Mouse (Mus musculus) megakaryocyte, embryonic 14.5 days (primary cell): ENCODE measurements around the gene Cyyr1.

Experiments
- FLI1 ChIP-seq: IDR thresholded peaks from 2 replicates; pipeline ENCODE4 v1.6.1; 2012; ENCODE audit warnings: low read length, inconsistent platforms, mixed read lengths
- GATA1 ChIP-seq: IDR thresholded peaks from 3 replicates; pipeline ENCODE4 v1.6.1; 2012; ENCODE audit warnings: mixed read lengths, low read length, inconsistent platforms, borderline replicate concordance

DNA sequence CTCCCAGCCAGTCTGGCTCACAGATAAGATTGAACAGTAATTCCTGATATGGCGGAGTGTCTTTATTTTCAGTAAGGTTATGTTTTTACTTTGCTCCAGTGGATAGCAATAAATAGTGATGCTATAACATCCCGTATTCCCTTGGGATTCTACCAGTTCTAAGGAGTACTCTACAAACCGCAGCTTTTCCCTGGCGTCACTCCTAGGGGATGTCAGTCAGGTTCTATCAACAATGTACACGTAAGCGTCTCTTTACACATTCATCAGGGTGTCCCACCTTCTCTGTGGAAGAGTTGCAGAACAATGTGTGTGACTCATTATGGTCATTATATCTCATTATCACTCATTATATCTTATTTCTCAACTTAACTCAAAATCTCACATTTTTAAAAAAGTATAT is 12.2 kb downstream of the Cyyr1 start:
- TF ChIP-seq GATA1 (no peak), FLI1 (no peak)
